Mouse (Mus musculus) hindbrain, embryonic 16.5 days (tissue): ENCODE data around the gene Rspo3. TPM values are rescaled to one million over a fixed set of nuclear protein-coding genes. Genes with fewer than 3 reads are reported as not detected.

Source experiments
- ATAC-seq: fragments of 200-750 bp; cut with Nextera tagmentation; 2 replicates; pipeline ENCODE4 v1.8.0; 2017; ENCODE audit warnings: moderate TSS enrichment, moderate library complexity
- H3K27ac ChIP-seq: fragments of 300-500 bp; sonication (generic); 2 replicates; pipeline ENCODE4 v1.5.1; 2014; ENCODE audit warnings: low read depth, mild to moderate bottlenecking, control low read depth, low read length, moderate library complexity
- H3K27me3 ChIP-seq: fragments of 300-500 bp; sonication (generic); replicated peaks from 2 replicates; pipeline ENCODE4 v1.6.1; 2014; ENCODE audit warnings: low read length; ENCODE audit not compliant: control insufficient read depth, insufficient read depth
- H3K36me3 ChIP-seq: fragments of 300-500 bp; sonication (generic); 2 replicates; pipeline ENCODE4 v1.6.1; 2014; ENCODE audit warnings: mild to moderate bottlenecking, low read length, moderate library complexity, mixed read lengths; ENCODE audit not compliant: control insufficient read depth, insufficient read depth
- H3K4me1 ChIP-seq: fragments of 300-500 bp; sonication (generic); 2 replicates; pipeline ENCODE4 v1.6.1; 2014; ENCODE audit warnings: low read depth, low read length; ENCODE audit not compliant: control insufficient read depth, insufficient read depth
- H3K4me2 ChIP-seq: fragments of 300-500 bp; sonication (generic); 2 replicates; pipeline ENCODE4 v1.6.1; 2014; ENCODE audit warnings: mild to moderate bottlenecking, low read length, control low read depth, moderate library complexity
- H3K4me3 ChIP-seq: fragments of 300-500 bp; sonication (generic); 2 replicates; pipeline ENCODE4 v1.5.1; 2014; ENCODE audit warnings: mild to moderate bottlenecking, low read length, control low read depth, moderate library complexity
- H3K9ac ChIP-seq: fragments of 300-500 bp; sonication (generic); 2 replicates; pipeline ENCODE4 v1.6.1; 2014; ENCODE audit warnings: low read depth, mild to moderate bottlenecking, control low read depth, low read length, moderate library complexity
- H3K9me3 ChIP-seq: fragments of 300-500 bp; sonication (generic); 2 replicates; pipeline ENCODE4 v1.6.1; 2014; ENCODE audit warnings: mild to moderate bottlenecking, low read length, moderate library complexity; ENCODE audit not compliant: control insufficient read depth
- WGBS: fragments of 180-500 bp; shearing (Covaris S2); extraction: QIAGEN DNeasy Blood & Tissue Kit; methylation state at CpG from one replicate; pipeline ENCODE4 v1.1.7; 2014; 5-methylcytosine and 5-hydroxymethylcytosine counted together
- polyA plus RNA-seq: library from polyadenylated mRNA; unstranded; fragments of >200 nt; fragmentation: Nextera tagmentation; extraction: Ambion mirVana; gene quantifications from 2 replicates; pipeline ENCODE4 v1.2.1, GENCODE M21; 2015

Gene Rspo3
- polyA plus RNA-seq, 1 experiment from 2014 or later = 2.0 TPM

- Histone ChIP-seq H3K9me3 (no peaks in the 10 kb centered on the region), H3K4me1 (no peaks in the 10 kb centered on the region), H3K27ac (no peak overlapping the region), H3K4me2 (no peak overlapping the region), H3K27me3 (no peaks in the 10 kb centered on the region), H3K4me3 (no peak overlapping the region), H3K36me3 (no peaks in the 10 kb centered on the region), H3K9ac (no peak overlapping the region)
- ATAC-seq = peak; percentile 83
- WGBS = 37% methylated on average over 8 of the region's 8 CpGs
Observed at GRCm38 (mm10) chr10:29402656-29403268, 132.9 kb downstream of the Rspo3 start.

Other genes with a start within 250 kb of the Rspo3 start
- 35.5 and 37.9 TPM in 2 replicates for gene Echdc1, start 222.7 kb downstream of the Rspo3 start, polyA plus RNA-seq
- gene Rnf146, start 173.4 kb downstream of the Rspo3 start, polyA plus RNA-seq = 78.9 and 83.9 TPM in 2 replicates